In the genomic region with DNA sequence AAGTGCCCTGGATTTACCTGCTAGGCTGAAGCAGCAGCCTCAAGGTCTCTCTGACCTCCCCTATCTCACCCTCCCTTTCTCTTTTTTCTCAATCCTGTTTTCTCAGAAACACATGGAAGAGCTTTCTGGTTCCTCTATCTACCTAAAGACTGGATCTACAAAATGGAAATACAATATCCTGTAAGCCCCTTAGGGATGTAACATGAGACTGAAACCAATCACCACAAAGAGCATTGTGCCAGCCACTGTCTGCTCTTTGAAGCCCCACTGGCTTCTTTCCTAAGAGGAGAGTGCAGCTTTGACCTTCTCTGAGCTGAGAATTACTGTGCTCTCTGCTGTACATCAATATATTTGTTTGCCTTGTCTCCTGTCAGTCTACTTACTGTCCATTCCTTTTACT, we compare ENCODE assay signal across 27 mouse cellular contexts.
A peak's percentile ranks its signal among the peaks of the same experiment; 100 is the strongest.
DNase-seq lines count a peak whose midpoint lies in the region; ATAC-seq lines count a peak whose summit lies in the region.
"Had no signal": no experiment of that assay in that cellular context is flagged by ENCODE, and none has a peak within 500 bp of the region (broad histone marks: within the 10 kb centered on the region; RNA-seq: fewer than 3 reads in every experiment).

No protein-coding gene starts in this region.

- peaks cover 12% of the 10 kb centered on the region for H3K4me1 ChIP-seq in limb, embryonic 12.5 days (replicated peaks)
- H3K4me1 ChIP-seq in limb, embryonic 10.5 days: peaks cover 14% of the 10 kb centered on the region
- H3K4me1 ChIP-seq in embryonic facial prominence, embryonic 11.5 days (ENCODE audit: control insufficient read depth, insufficient read depth, low read length): no peaks in the 10 kb centered on the region; the same call in 1 of the 2 replicates
- peaks cover 19% of the 10 kb centered on the region for H3K4me1 ChIP-seq in limb, embryonic 13.5 days
- H3K4me1 ChIP-seq: forebrain, embryonic 15.5 days; heart, embryonic 13.5 days; hindbrain, embryonic 15.5 days; liver, embryonic 15.5 days; midbrain, embryonic 15.5 days; stomach, embryonic 15.5 days had no signal

- no peaks in the 10 kb centered on the region for H3K36me3 ChIP-seq in limb, embryonic 12.5 days
- H3K36me3 ChIP-seq in limb, embryonic 10.5 days: no peaks in the 10 kb centered on the region
- H3K36me3 ChIP-seq in embryonic facial prominence, embryonic 11.5 days (replicated peaks; ENCODE audit: control insufficient read depth, insufficient read depth, low read depth, low read length): no peaks in the 10 kb centered on the region
- H3K36me3 ChIP-seq in limb, embryonic 13.5 days: no peaks in the 10 kb centered on the region
- H3K36me3 ChIP-seq: embryonic facial prominence, embryonic 15.5 days; forebrain, embryonic 15.5 days; hindbrain, embryonic 15.5 days; liver, embryonic 15.5 days; midbrain, embryonic 10.5 days; midbrain, embryonic 15.5 days; stomach, embryonic 15.5 days had no signal

- H3K9me3 ChIP-seq in limb, embryonic 12.5 days: no peaks in the 10 kb centered on the region
- no peaks in the 10 kb centered on the region for H3K9me3 ChIP-seq in limb, embryonic 10.5 days (replicated peaks)
- H3K9me3 ChIP-seq in embryonic facial prominence, embryonic 11.5 days (replicated peaks; ENCODE audit: control insufficient read depth, low read length): no peaks in the 10 kb centered on the region
- no peaks in the 10 kb centered on the region for H3K9me3 ChIP-seq in limb, embryonic 13.5 days
- H3K9me3 ChIP-seq: embryonic facial prominence, embryonic 15.5 days; forebrain, embryonic 15.5 days; heart, embryonic 13.5 days; hindbrain, embryonic 15.5 days; liver, embryonic 15.5 days; midbrain, embryonic 10.5 days; midbrain, embryonic 15.5 days; stomach, embryonic 15.5 days had no signal

- H3K4me3 ChIP-seq in limb, embryonic 12.5 days (replicated peaks): no peak overlapping the region
- H3K4me3 ChIP-seq in limb, embryonic 10.5 days: no peak overlapping the region
- no peak overlapping the region for H3K4me3 ChIP-seq in embryonic facial prominence, embryonic 11.5 days (ENCODE audit: low read depth, low read length)
- H3K4me3 ChIP-seq in limb, embryonic 13.5 days: no peak overlapping the region
- H3K4me3 ChIP-seq: embryonic facial prominence, embryonic 15.5 days; forebrain, embryonic 15.5 days; heart, adult 2 months; heart, embryonic 13.5 days; hindbrain, embryonic 15.5 days; liver, embryonic 15.5 days; midbrain, embryonic 10.5 days; midbrain, embryonic 15.5 days; stomach, embryonic 15.5 days had no signal

- no peak overlapping the region for H3K4me2 ChIP-seq in limb, embryonic 12.5 days
- H3K4me2 ChIP-seq in embryonic facial prominence, embryonic 11.5 days (ENCODE audit: low read depth, low read length): no peak overlapping the region
- no peak overlapping the region for H3K4me2 ChIP-seq in limb, embryonic 13.5 days (replicated peaks)
- H3K4me2 ChIP-seq: embryonic facial prominence, embryonic 15.5 days; forebrain, embryonic 15.5 days; heart, embryonic 13.5 days; hindbrain, embryonic 15.5 days; liver, embryonic 15.5 days; lung, embryonic 14.5 days; midbrain, embryonic 15.5 days; stomach, embryonic 15.5 days had no signal

- no peak for ATAC-seq in limb, embryonic 12.5 days (ENCODE audit: insufficient number of reproducible peaks, insufficient read depth, low FRiP score, low TSS enrichment, low read depth)
- no peak for ATAC-seq in embryonic facial prominence, embryonic 11.5 days (replicated peaks; ENCODE audit: insufficient number of reproducible peaks, low FRiP score, low TSS enrichment, low read depth)
- ATAC-seq in limb, embryonic 13.5 days (ENCODE audit: low FRiP score, low read depth): 0 out of 2 replicates have a peak, but pooled peaks have one; percentile 22
- ATAC-seq: forebrain, embryonic 15.5 days; midbrain, embryonic 15.5 days had no signal

- H3K9ac ChIP-seq in limb, embryonic 12.5 days (replicated peaks): no peak overlapping the region
- no peak overlapping the region for H3K9ac ChIP-seq in embryonic facial prominence, embryonic 11.5 days (replicated peaks; ENCODE audit: low read length)
- H3K9ac ChIP-seq in limb, embryonic 13.5 days: no peak overlapping the region
- H3K9ac ChIP-seq: embryonic facial prominence, embryonic 15.5 days; forebrain, embryonic 15.5 days; heart, embryonic 13.5 days; hindbrain, embryonic 15.5 days; liver, embryonic 15.5 days; lung, embryonic 14.5 days; midbrain, embryonic 15.5 days; stomach, embryonic 15.5 days had no signal

- no peaks in the 10 kb centered on the region for H3K27me3 ChIP-seq in limb, embryonic 12.5 days
- H3K27me3 ChIP-seq in limb, embryonic 10.5 days (ENCODE audit: low read depth, poor library complexity, severe bottlenecking): no peaks in the 10 kb centered on the region
- H3K27me3 ChIP-seq in embryonic facial prominence, embryonic 11.5 days (ENCODE audit: control insufficient read depth, insufficient read depth, low read length): no peaks in the 10 kb centered on the region
- no peaks in the 10 kb centered on the region for H3K27me3 ChIP-seq in limb, embryonic 13.5 days
- H3K27me3 ChIP-seq: embryonic facial prominence, embryonic 15.5 days; forebrain, embryonic 15.5 days; heart, embryonic 13.5 days; hindbrain, embryonic 15.5 days; liver, embryonic 15.5 days; midbrain, embryonic 15.5 days; stomach, embryonic 15.5 days had no signal

- DNase-seq in limb, embryonic 10.5 days (ENCODE audit: low spot score): no peak
- peak; percentile 69 for DNase-seq in embryonic facial prominence, embryonic 11.5 days (ENCODE audit: low spot score)
- DNase-seq in spleen, postnatal 14 days (ENCODE audit: low spot score in 2 of 2): no peak
- no peak for DNase-seq in right cerebral cortex, postnatal 4 days
- no peak for DNase-seq in spleen, postnatal 10 days (ENCODE audit: low spot score in 2 of 2)
- DNase-seq: adrenal gland, postnatal 14 days; cerebellum, adult 11 months; cerebellum, adult 9-10 months; cerebellum, postnatal 36 days; gastrocnemius, postnatal 36 days; heart, adult 2 months; heart, postnatal 10 days; kidney, adult 18-20 months; kidney, postnatal 4 days; lung, embryonic 14.5 days; lung, postnatal 14 days had no signal

- H3K27ac ChIP-seq in limb, embryonic 12.5 days: peak overlapping the region; percentile 36
- H3K27ac ChIP-seq in limb, embryonic 10.5 days: no peak overlapping the region
- H3K27ac ChIP-seq in embryonic facial prominence, embryonic 11.5 days (replicated peaks; ENCODE audit: low read depth, low read length): peak overlapping the region; percentile 44
- 0 out of 2 replicates have a peak overlapping the region, but pooled peaks have one; percentile 1 for H3K27ac ChIP-seq in limb, embryonic 13.5 days
- H3K27ac ChIP-seq: forebrain, embryonic 15.5 days; heart, adult 2 months; heart, embryonic 13.5 days; hindbrain, embryonic 15.5 days; kidney, postnatal 0 days; liver, embryonic 15.5 days; midbrain, embryonic 10.5 days; midbrain, embryonic 15.5 days; stomach, embryonic 15.5 days had no signal
